Mouse (Mus musculus): ENCODE measurements around the gene Zfp988.
"Not testable (repeated sequence)": the region's sequence is repeated elsewhere in the genome, so short reads cannot be mapped to it uniquely, and the experiment has no call there.

DNA sequence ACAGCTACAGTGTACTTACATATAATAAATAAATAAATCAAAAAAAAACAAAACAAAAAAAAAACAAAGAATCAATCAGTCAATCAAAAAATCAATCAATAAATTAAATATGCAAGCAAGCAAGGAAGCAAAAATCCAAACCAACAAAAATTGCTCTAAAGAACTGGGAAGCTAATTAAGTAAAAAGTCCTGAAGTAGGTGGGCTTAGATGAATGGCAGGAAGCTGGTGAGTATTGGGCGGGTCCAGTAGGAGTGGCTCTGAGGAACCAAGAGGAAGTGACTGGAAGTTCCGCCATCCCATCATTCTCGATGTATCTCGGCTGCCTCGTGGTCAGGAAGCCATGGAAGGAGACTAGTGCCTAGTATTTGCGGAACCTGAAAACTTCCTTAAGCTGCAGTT is 55.5 kb downstream of the Zfp988 start, which contains the start of gene Zfp978:
- TF ChIP-seq CTCF, EP300 (IDR thresholded peaks at IDR 0.05): not testable (repeated sequence)
